Mouse (Mus musculus) urinary bladder, postnatal 14 days (tissue): ENCODE measurements around the gene Prepl.

Source experiments
- DNase-seq: peaks from one replicate; pipeline ENCODE4 v3.0.0; 2021; ENCODE audit warnings: low spot score

Prepl gene

DNA sequence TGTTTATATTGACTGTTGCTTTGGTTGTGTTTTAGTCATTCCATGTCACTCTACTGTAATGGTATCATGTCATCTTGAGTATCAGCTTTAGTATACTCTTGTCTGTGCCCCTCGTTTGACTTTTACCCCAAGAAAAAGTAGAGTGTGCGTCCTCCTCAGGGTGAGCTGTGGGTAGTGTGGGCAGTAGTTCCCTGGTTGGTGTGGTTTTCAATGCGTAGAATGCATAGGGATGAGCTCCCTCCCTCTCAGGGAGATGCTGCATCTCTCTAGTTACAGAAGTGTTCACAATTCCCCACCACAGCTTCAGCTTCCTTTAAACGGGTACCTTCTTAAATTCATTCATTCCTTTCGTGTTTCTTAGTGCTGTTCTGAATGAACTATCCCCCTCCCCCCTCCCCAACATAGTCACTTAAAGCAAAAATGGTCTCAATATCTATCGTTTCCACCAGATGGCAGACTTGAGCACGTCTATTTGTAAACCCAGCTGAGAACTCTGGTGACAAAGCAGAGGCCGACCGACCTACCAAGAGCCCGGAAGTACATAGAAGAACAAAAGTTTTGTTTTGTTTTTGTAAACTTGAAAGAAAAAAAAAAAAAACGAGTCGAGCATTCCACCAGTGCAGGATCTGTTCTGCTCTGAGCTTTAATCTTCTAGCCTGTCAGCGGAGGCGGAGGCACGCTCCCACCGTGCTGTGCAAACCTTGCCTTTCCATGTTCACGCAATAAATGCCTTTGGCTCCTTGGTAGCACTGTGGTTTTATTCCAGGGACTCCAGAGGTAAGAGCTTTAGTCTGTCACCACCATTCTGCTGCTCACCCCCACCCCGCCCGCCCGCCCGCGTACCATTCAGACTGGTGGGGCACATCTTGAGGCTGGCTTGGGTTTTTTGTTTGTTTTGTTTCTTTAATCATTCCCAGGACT is 66.5 kb downstream of the Prepl start:
- peak; percentile 56 for DNase-seq

GRCm38 (mm10) chr17:85020343-85020742 is 69.7 kb downstream of the Prepl start:
- no peak for DNase-seq

GRCm38 (mm10) chr17:85018794-85019193 is 71.2 kb downstream of the Prepl start:
- no peak for DNase-seq

- DNase-seq: no peak
Observed at GRCm38 (mm10) chr17:85018344-85018743, 71.7 kb downstream of the Prepl start.

DNA sequence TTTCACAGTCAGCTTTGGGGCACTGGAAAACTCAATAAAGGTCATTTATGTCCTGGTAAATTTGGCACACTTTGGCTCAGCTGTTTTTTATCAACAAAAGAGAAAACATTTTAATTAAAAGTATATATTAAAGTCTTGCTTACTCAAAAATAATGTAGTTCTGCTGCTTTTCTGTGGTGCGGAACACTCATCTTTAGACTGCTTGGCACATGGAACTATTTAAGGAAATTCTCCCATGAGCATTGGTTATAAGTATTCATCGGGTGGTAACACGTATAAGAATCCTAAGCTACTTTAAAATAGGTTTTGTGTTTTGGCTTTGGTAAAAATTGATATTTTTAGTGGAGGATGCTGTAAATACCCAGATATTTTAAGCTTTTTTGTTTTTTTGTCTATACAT is 75.4 kb downstream of the Prepl start:
- DNase-seq: no peak

DNA sequence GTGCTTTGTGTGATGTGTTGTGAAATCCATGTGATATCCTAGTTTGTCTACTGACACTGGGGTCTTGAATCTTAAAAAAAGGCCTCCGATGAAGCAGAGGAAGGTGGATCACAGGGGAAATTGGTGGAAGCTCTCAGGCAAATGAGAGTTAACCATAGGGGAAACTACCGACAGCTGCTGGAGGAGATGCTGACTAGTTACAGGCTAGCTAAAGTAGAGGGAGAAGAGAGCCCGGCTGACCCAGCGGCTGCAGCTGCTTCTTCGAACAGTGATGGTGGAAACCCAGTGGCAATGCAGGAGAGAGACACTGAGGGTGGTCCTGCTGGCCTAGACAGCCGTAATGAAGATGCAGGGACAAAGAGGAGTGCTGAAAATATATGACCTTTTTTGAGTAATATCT is 76.6 kb downstream of the Prepl start:
- no peak for DNase-seq
